Mouse (Mus musculus) neutrophil, adult 83 days (primary cell): Measurements from ENCODE around the gene Olr1. TPM values are rescaled to one million over a fixed set of nuclear protein-coding genes. Genes with fewer than 3 reads are reported as not detected.

Experiments
- total RNA-seq, 2 experiments: library from RNA; stranded (reverse); gene quantifications; one replicate each; pipeline ENCODE4 v1.2.4; 2023

The Olr1 gene
- total RNA-seq: 10 to 100 TPM; 39.0 to 42.5 TPM

GRCm38 (mm10) chr6:129507024-129507423, at the start of gene Olr1:
Gene Olr1, minus strand, starts transcription at chr6:129507165.

GRCm38 (mm10) chr6:129532942-129533860, 26.2 kb upstream of the Olr1 start, which contains the start of gene Gabarapl1:
Gene Gabarapl1, plus strand, starts transcription at chr6:129533160.

DNA sequence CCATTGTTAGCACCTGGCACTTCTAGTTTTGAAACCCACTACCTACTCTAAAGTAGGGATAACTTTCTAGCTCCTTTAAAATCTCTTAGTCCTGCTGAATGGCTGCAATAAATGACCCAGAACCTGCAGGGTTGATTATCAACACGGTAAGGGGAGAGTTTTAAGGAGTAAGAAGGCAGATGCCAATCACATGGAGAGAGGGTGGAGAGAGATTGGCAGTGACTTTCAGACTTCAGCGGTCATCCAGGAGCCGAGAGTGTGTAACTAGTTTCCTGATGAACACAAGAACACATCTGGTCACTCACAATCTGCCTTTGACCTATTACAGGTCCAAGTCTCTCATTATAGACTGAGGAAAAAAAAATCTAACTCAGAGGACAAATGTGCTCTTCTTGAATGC, 5.4 kb upstream of the Olr1 start, which contains the start of gene Tmem52b:
Gene Tmem52b (plus strand): TSS at position 189 of the 400 bp plus-strand sequence.

GRCm38 (mm10) chr6:129451411-129452039, 55.4 kb downstream of the Olr1 start, which contains the start of gene Clec1a:
Gene Clec1a, minus strand, starts transcription at chr6:129452000.

Other genes starting within 250 kb of the Olr1 start
- gene Cd69, start 231.7 kb downstream of the Olr1 start, total RNA-seq: 10 to 100 TPM; 44.3 to 67.3 TPM
- not detected for gene 4922502D21Rik, start 175.4 kb downstream of the Olr1 start, total RNA-seq
- 100 to 1,000 TPM; 195 to 199 TPM for gene Clec12a, start 164.5 kb downstream of the Olr1 start, total RNA-seq
- gene Clec12b, start 121.3 kb downstream of the Olr1 start, total RNA-seq: not detected
- 1 to 10 TPM; 6.6 to 7.2 TPM for gene Clec1b, start 109.9 kb downstream of the Olr1 start, total RNA-seq
- gene Clec9a, start 98.3 kb downstream of the Olr1 start, total RNA-seq: 1 to 10 TPM; 2.6 to 3.0 TPM
- gene Clec1a, start 55.2 kb downstream of the Olr1 start, total RNA-seq: under 1 TPM; 0.26 to 0.46 TPM
- 1 to 10 TPM in 1 of 2 experiments, under 1 TPM in 1; 0.77 to 1.5 TPM for gene Tmem52b, start 5.4 kb upstream of the Olr1 start, total RNA-seq
- gene Gabarapl1, start 26.0 kb upstream of the Olr1 start, total RNA-seq: 10 to 100 TPM; 18.5 to 22.4 TPM
- gene Klre1, start 70.7 kb upstream of the Olr1 start, total RNA-seq: not detected
- gene Klrd1, start 84.6 kb upstream of the Olr1 start, total RNA-seq: not detected
- 1 to 10 TPM; 1.4 to 1.8 TPM for gene Klrk1, start 116.7 kb upstream of the Olr1 start, total RNA-seq
- gene Klrc3, start 136.2 kb upstream of the Olr1 start, total RNA-seq: not detected
- under 1 TPM in 1 of 2 experiments, not detected in 1; 0.13 TPM for gene Klrc2, start 153.5 kb upstream of the Olr1 start, total RNA-seq
- gene Klrc1, start 171.8 kb upstream of the Olr1 start, total RNA-seq: not detected
- not detected for gene Klri1, start 210.0 kb upstream of the Olr1 start, total RNA-seq
- gene Klri2, start 233.3 kb upstream of the Olr1 start, total RNA-seq: not detected